Mouse (Mus musculus) WW6 (cell line): ENCODE results near the gene Serpine3.
"Not testable (repeated sequence)": the region's sequence is repeated elsewhere in the genome, so short reads cannot be mapped to it uniquely, and the experiment has no call there.

Experiments used
- DNase-seq: peaks from one replicate; pipeline ENCODE4 v3.0.0-alpha.2; 2013; ENCODE audit warnings: low read depth, low spot score

The Serpine3 gene

GRCm38 (mm10) chr14:62663367-62663766 is at the start of gene Serpine3:
Serpine3 (plus strand) TSS chr14:62663667.
- DNase-seq = no peak

GRCm38 (mm10) chr14:62622393-62622792 is 41.1 kb upstream of the Serpine3 start:
- DNase-seq = no peak

- DNase-seq = no peak
These were observed 35.5 kb upstream of the Serpine3 start for GRCm38 (mm10) chr14:62627951-62628350.

GRCm38 (mm10) chr14:62637436-62638344 is 25.8 kb upstream of the Serpine3 start:
- no peak for DNase-seq

GRCm38 (mm10) chr14:62638345-62638702 is 25.1 kb upstream of the Serpine3 start:
- DNase-seq = no peak

- DNase-seq = no peak
These were observed 24.4 kb upstream of the Serpine3 start for GRCm38 (mm10) chr14:62639111-62639510.

- no peak for DNase-seq
These were observed 23.9 kb upstream of the Serpine3 start for GRCm38 (mm10) chr14:62639551-62639950.

- DNase-seq = no peak
These were observed 23.1 kb upstream of the Serpine3 start for GRCm38 (mm10) chr14:62640396-62640795.

- not testable (repeated sequence) for DNase-seq
These were observed 21.1 kb upstream of the Serpine3 start for GRCm38 (mm10) chr14:62642368-62642767.

- DNase-seq = no peak
These were observed 15.1 kb upstream of the Serpine3 start for GRCm38 (mm10) chr14:62648405-62648804.

GRCm38 (mm10) chr14:62650376-62650775 is 13.1 kb upstream of the Serpine3 start:
- DNase-seq = no peak

- DNase-seq = no peak
These were observed 11.7 kb upstream of the Serpine3 start for GRCm38 (mm10) chr14:62651771-62652170.

- no peak for DNase-seq
These were observed 7.5 kb upstream of the Serpine3 start for GRCm38 (mm10) chr14:62655996-62656395.

- no peak for DNase-seq
These were observed 6.0 kb upstream of the Serpine3 start for GRCm38 (mm10) chr14:62657469-62657868.

GRCm38 (mm10) chr14:62662381-62662780 is 1.1 kb upstream of the Serpine3 start:
- no peak for DNase-seq

- DNase-seq = peak; percentile 9
These were observed 1.7 kb downstream of the Serpine3 start for GRCm38 (mm10) chr14:62664976-62665673.

GRCm38 (mm10) chr14:62673646-62674045 is 10.2 kb downstream of the Serpine3 start:
- DNase-seq = no peak

GRCm38 (mm10) chr14:62718161-62718560 is 54.7 kb downstream of the Serpine3 start:
- no peak for DNase-seq

- DNase-seq = no peak
These were observed 58.2 kb downstream of the Serpine3 start for GRCm38 (mm10) chr14:62721625-62722024.

GRCm38 (mm10) chr14:62724560-62724959 is 61.1 kb downstream of the Serpine3 start:
- no peak for DNase-seq

GRCm38 (mm10) chr14:62731902-62732301 is 68.4 kb downstream of the Serpine3 start:
- no peak for DNase-seq

- no peak for DNase-seq
These were observed 70.2 kb downstream of the Serpine3 start for GRCm38 (mm10) chr14:62733666-62734065.

- no peak for DNase-seq
These were observed 72.2 kb downstream of the Serpine3 start for GRCm38 (mm10) chr14:62735646-62736045.
